Mouse (Mus musculus) intestine, postnatal 0 days (tissue): Measurements from ENCODE around the gene Tmem9b. TPM values are rescaled to one million over a fixed set of nuclear protein-coding genes. Genes with fewer than 3 reads are reported as not detected.

Experiments used
- ATAC-seq: fragments of 200-750 bp; cut with Nextera tagmentation; 2 replicates; pipeline ENCODE4 v1.8.0; 2017; ENCODE audit warnings: mild to moderate bottlenecking, moderate TSS enrichment, moderate library complexity
- H3K27ac ChIP-seq: fragments of 300-500 bp; sonication (generic); 2 replicates; pipeline ENCODE4 v1.5.1; 2014; ENCODE audit warnings: mild to moderate bottlenecking, low read depth, low read length, moderate library complexity
- H3K27me3 ChIP-seq: fragments of 300-500 bp; sonication (generic); replicated peaks from 2 replicates; pipeline ENCODE4 v1.6.1; 2014; ENCODE audit warnings: low read length, mixed read lengths; ENCODE audit not compliant: control insufficient read depth, insufficient read depth
- H3K36me3 ChIP-seq: fragments of 300-500 bp; sonication (generic); 2 replicates; pipeline ENCODE4 v1.6.1; 2014; ENCODE audit warnings: mild to moderate bottlenecking, moderate library complexity; ENCODE audit not compliant: control insufficient read depth, insufficient read depth
- H3K4me1 ChIP-seq: fragments of 300-500 bp; sonication (generic); replicated peaks from 2 replicates; pipeline ENCODE4 v1.6.1; 2014; ENCODE audit warnings: antibody characterized with exemption, low read length, mixed read lengths; ENCODE audit not compliant: control insufficient read depth, insufficient read depth
- H3K4me2 ChIP-seq: fragments of 300-500 bp; sonication (generic); replicated peaks from 2 replicates; pipeline ENCODE4 v1.6.1; 2014; ENCODE audit warnings: low read depth, mild to moderate bottlenecking, moderate library complexity
- H3K4me3 ChIP-seq: fragments of 300-500 bp; sonication (generic); 2 replicates; pipeline ENCODE4 v1.5.1; 2014; ENCODE audit warnings: low read depth, low read length
- H3K9ac ChIP-seq: fragments of 300-500 bp; sonication (generic); 2 replicates; pipeline ENCODE4 v1.6.1; 2014; ENCODE audit warnings: mild to moderate bottlenecking, low read depth, low read length
- H3K9me3 ChIP-seq: fragments of 300-500 bp; sonication (generic); 2 replicates; pipeline ENCODE4 v1.6.1; 2016; ENCODE audit warnings: mixed run types; ENCODE audit not compliant: control insufficient read depth
- CTCF ChIP-seq: sonication (generic); IDR thresholded peaks from 2 replicates; pipeline ENCODE4 v1.5.1; 2016; ENCODE audit warnings: low read depth, mild to moderate bottlenecking, control low read depth, antibody characterized with exemption, moderate library complexity
- WGBS: fragments of 180-500 bp; shearing (Covaris S2); extraction: QIAGEN DNeasy Blood & Tissue Kit; methylation state at CpG from one replicate; pipeline ENCODE4 v1.1.7; 2014; 5-methylcytosine and 5-hydroxymethylcytosine counted together
- polyA plus RNA-seq: library from polyadenylated mRNA; unstranded; fragments of >200 nt; fragmentation: Nextera tagmentation; extraction: Ambion mirVana; gene quantifications from 2 replicates; pipeline ENCODE4 v1.2.1, GENCODE M21; 2015

The Tmem9b gene
- polyA plus RNA-seq, 1 experiment from 2014 or later = 145 TPM

- no peak for ATAC-seq
- WGBS = 50% methylated on average over 2 of the region's 2 CpGs
- no peak for TF ChIP-seq CTCF
- no peak overlapping the region for H3K9ac ChIP-seq
- no peaks in the 10 kb centered on the region for H3K4me1 ChIP-seq
- H3K36me3 ChIP-seq = no peaks in the 10 kb centered on the region
- no peaks in the 10 kb centered on the region for H3K9me3 ChIP-seq
- H3K27me3 ChIP-seq = no peaks in the 10 kb centered on the region
- no peak overlapping the region for H3K4me3 ChIP-seq
- no peak overlapping the region for H3K4me2 ChIP-seq
- no peak overlapping the region for H3K27ac ChIP-seq
Measured at GRCm38 (mm10) chr7:109768699-109769383, 16.2 kb upstream of the Tmem9b start.

- no peak for ATAC-seq
- WGBS = 76% methylated on average over 7 of the region's 7 CpGs
- no peaks in the 10 kb centered on the region for H3K27me3 ChIP-seq
- H3K9me3 ChIP-seq = no peaks in the 10 kb centered on the region
- no peak overlapping the region for H3K4me2 ChIP-seq
- no peak overlapping the region for H3K27ac ChIP-seq
- H3K4me1 ChIP-seq = no peaks in the 10 kb centered on the region
- H3K9ac ChIP-seq = no peak overlapping the region
- TF ChIP-seq CTCF = no peak
- H3K36me3 ChIP-seq = no peaks in the 10 kb centered on the region
- H3K4me3 ChIP-seq = no peak overlapping the region
Measured at GRCm38 (mm10) chr7:109767575-109768350, 15.1 kb upstream of the Tmem9b start.

DNA sequence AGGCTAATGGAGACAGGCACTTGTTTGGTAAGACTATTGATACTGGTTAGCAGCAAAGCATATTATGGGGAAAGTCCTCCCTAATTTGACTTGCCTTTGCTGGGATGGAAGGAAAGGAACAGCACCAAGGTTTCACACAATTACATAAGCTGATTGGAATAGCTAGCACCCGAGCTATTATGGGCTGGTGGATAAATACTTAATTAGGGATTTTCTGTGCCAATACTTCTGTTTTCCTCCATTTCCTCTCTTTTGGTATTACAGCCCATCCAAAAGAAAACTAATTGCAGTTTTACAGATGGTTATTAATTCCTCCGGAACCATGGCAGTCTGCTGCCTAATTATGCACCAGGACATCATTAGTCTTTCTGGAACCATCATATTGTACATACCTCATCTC, 11.3 kb upstream of the Tmem9b start:
- no peak for ATAC-seq
- Histone ChIP-seq H3K9ac (no peak overlapping the region), H3K9me3 (no peaks in the 10 kb centered on the region), H3K27ac (no peak overlapping the region), H3K4me1 (no peaks in the 10 kb centered on the region), H3K36me3 (no peaks in the 10 kb centered on the region), H3K27me3 (no peaks in the 10 kb centered on the region), H3K4me2 (no peak overlapping the region), H3K4me3 (no peak overlapping the region)
- TF ChIP-seq CTCF = no peak
- 76% methylated on average over 2 of the region's 2 CpGs for WGBS

- no peak for TF ChIP-seq CTCF
- WGBS = 66% methylated on average over 3 of the region's 3 CpGs
- H3K4me2 ChIP-seq = no peak overlapping the region
- H3K4me3 ChIP-seq = no peak overlapping the region
- no peaks in the 10 kb centered on the region for H3K4me1 ChIP-seq
- ATAC-seq = no peak
- H3K9ac ChIP-seq = no peak overlapping the region
- no peaks in the 10 kb centered on the region for H3K27me3 ChIP-seq
- H3K9me3 ChIP-seq = no peaks in the 10 kb centered on the region
- no peak overlapping the region for H3K27ac ChIP-seq
- H3K36me3 ChIP-seq = no peaks in the 10 kb centered on the region
Measured at GRCm38 (mm10) chr7:109756291-109756690, 3.6 kb upstream of the Tmem9b start.

GRCm38 (mm10) chr7:109754034-109754433, 1.4 kb upstream of the Tmem9b start:
- H3K4me3 ChIP-seq = no peak overlapping the region
- no peaks in the 10 kb centered on the region for H3K9me3 ChIP-seq
- TF ChIP-seq CTCF = no peak
- 0 out of 2 replicates have a peak, but pooled peaks cover 4% of the 10 kb centered on the region for H3K36me3 ChIP-seq
- H3K4me2 ChIP-seq = no peak overlapping the region
- no peaks in the 10 kb centered on the region for H3K27me3 ChIP-seq
- ATAC-seq = no peak
- H3K4me1 ChIP-seq = no peaks in the 10 kb centered on the region
- 90% methylated on average over 8 of the region's 8 CpGs for WGBS
- no peak overlapping the region for H3K27ac ChIP-seq
- H3K9ac ChIP-seq = no peak overlapping the region

GRCm38 (mm10) chr7:109751427-109752007, 1.2 kb downstream of the Tmem9b start:
- Histone ChIP-seq H3K4me2 (peak overlapping the region; percentile 82), H3K27me3 (no peaks in the 10 kb centered on the region), H3K36me3 (peaks cover 10% of the 10 kb centered on the region; the same call in 1 of the 2 replicates), H3K9ac (peak overlapping the region; percentile 82), H3K4me3 (peak overlapping the region; percentile 84), H3K9me3 (no peaks in the 10 kb centered on the region), H3K27ac (peak overlapping the region; percentile 97), H3K4me1 (no peaks in the 10 kb centered on the region)
- ATAC-seq = peak; percentile 44
- TF ChIP-seq CTCF = no peak
- 1% methylated on average over 13 of the region's 13 CpGs for WGBS
